19 mouse cellular contexts compared by ENCODE assay signal in the genomic region with DNA sequence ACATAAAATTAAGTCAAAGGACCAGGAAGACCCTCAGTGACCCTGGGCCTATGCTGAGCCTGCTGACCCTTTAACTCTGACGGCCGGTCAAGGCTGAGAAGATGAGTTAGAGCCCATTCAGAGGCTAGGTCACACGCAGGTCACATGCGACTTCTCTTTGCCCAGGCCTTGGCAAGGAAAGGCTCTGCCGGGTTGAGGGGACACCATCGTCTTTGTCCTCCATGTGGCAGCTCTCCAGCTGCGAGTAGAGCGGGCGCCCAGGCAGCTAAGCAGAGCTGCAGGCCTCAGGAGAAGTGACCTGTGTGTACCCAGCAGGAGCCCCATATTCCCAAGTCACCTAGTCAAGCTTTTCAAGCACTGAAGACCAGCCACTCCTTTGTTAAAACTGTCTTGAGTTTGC. TPM values are rescaled to one million over a fixed set of nuclear protein-coding genes. Genes with fewer than 3 reads are reported as not detected.
DNase-seq lines count a peak whose midpoint lies in the region; TF ChIP-seq lines count a peak whose summit lies in the region.
"Had no signal": no experiment of that assay in that cellular context is flagged by ENCODE, and none has a peak within 500 bp of the region (broad histone marks: within the 10 kb centered on the region; RNA-seq: fewer than 3 reads in every experiment).

No protein-coding gene starts in this region.

- intact Hi-C loops in left cerebral cortex, postnatal 25 days (cut with DNase I): no loop called here

- peak; percentile 42 to 63 for DNase-seq in cerebellum, postnatal 10 days
- DNase-seq in cerebellum, adult 8-10 months: no peak
- peak; percentile 47 to 58 for DNase-seq in left cerebral cortex, postnatal 25 days (ENCODE audit: low spot score in 2 of 2)
- no peak for DNase-seq in left cerebral cortex, adult 11 months (ENCODE audit: low spot score)
- DNase-seq in Muller cell, postnatal 12 days (ENCODE audit: inconsistent ontology term): peak; percentile 33
- DNase-seq in layer of hippocampus, postnatal 10 days (ENCODE audit: low spot score in 2 of 2): peak; percentile 61 to 68
- no peak for DNase-seq in lung, adult 2 months
- no peak for DNase-seq in thymus, postnatal 4 days
- DNase-seq: adrenal gland, postnatal 25 days; cerebellum, postnatal 36 days; kidney, adult 11 months; kidney, postnatal 4 days; liver, embryonic 13.5 days; lung, embryonic 14.5 days; thymus, postnatal 25 days had no signal

- H3K4me1 ChIP-seq in lung, adult 2 months (ENCODE audit: control insufficient read depth, insufficient read depth, low read length): no peaks in the 10 kb centered on the region
- H3K4me1 ChIP-seq: hindbrain, embryonic 10.5 days; liver, embryonic 13.5 days; midbrain, embryonic 13.5 days had no signal

- 83% methylated on average over 9 of the region's 9 CpGs for WGBS in lung, adult 2 months

- H3K4me3 ChIP-seq in lung, adult 2 months (replicated peaks; ENCODE audit: extremely low read depth, low read depth, low read length): no peak overlapping the region
- H3K4me3 ChIP-seq: forebrain, embryonic 13.5 days; hindbrain, embryonic 10.5 days; liver, embryonic 13.5 days; midbrain, embryonic 13.5 days had no signal

- no peak for TF ChIP-seq CTCF in lung, adult 2 months (IDR thresholded peaks at IDR 0.05; ENCODE audit: insufficient read depth, low read length)

- no peak for TF ChIP-seq POLR2A in lung, adult 2 months (IDR thresholded peaks at IDR 0.05; ENCODE audit: borderline replicate concordance, extremely low read depth, low read depth, low read length)

RNA-seq across cellular contexts. Expression of gene Tyro3, which starts 23.6 kb away (rescaled TPM):
- 100 to 1,000 TPM; 177 to 182 TPM for total RNA-seq in left cerebral cortex, postnatal 25 days (2021)
- 10 to 100 TPM; 48.6 to 64.7 TPM for total RNA-seq in layer of hippocampus, postnatal 10 days (2021)
- polyA plus RNA-seq in lung, adult 2 months (2012; rRNA removed): 11.8 and 16.4 TPM in 2 replicates
- total RNA-seq: granulocyte monocyte progenitor cell, adult 5-6 weeks had no signal

RNA-seq across cellular contexts. Expression of gene Rpap1, which starts 33.8 kb away (rescaled TPM):
- 10 to 100 TPM; 17.7 to 20.2 TPM for total RNA-seq in left cerebral cortex, postnatal 25 days (2021)
- 10 to 100 TPM; 16.4 to 16.7 TPM for total RNA-seq in layer of hippocampus, postnatal 10 days (2021)
- 21.6 and 24.5 TPM in 2 replicates for polyA plus RNA-seq in lung, adult 2 months (2012; rRNA removed)

Comparison
In these comparisons a context has a peak if more than half of its experiments do, and no peak if none do; other contexts are left out.
1. DNase-seq: peak in cerebellum, postnatal 10 days (2 of 2), left cerebral cortex, postnatal 25 days (2 of 2), Muller cell, postnatal 12 days (single experiment) and layer of hippocampus, postnatal 10 days (2 of 2); none in cerebellum, adult 8-10 months (single experiment), left cerebral cortex, adult 11 months (single experiment), lung, adult 2 months (single experiment) and thymus, postnatal 4 days (single experiment).